In genomic region chr16:71243065-71243464, GRCm38 (mm10) we compare ENCODE assay signal across 17 mouse cellular contexts.
"Had no signal": no experiment of that assay in that cellular context is flagged by ENCODE, and none has a peak within 500 bp of the region (broad histone marks: within the 10 kb centered on the region; RNA-seq: fewer than 3 reads in every experiment).

No protein-coding gene starts in this region.

- H3K4me2 ChIP-seq: limb, embryonic 12.5 days; limb, embryonic 15.5 days; liver, embryonic 11.5 days; lung, embryonic 14.5 days; midbrain, embryonic 12.5 days had no signal

- H3K4me3 ChIP-seq: limb, embryonic 12.5 days; limb, embryonic 15.5 days; midbrain, embryonic 12.5 days had no signal

- H3K27me3 ChIP-seq: limb, embryonic 12.5 days; limb, embryonic 15.5 days; midbrain, embryonic 12.5 days had no signal

- H3K36me3 ChIP-seq: limb, embryonic 12.5 days; limb, embryonic 15.5 days; midbrain, embryonic 12.5 days had no signal

- H3K9ac ChIP-seq: limb, embryonic 12.5 days; limb, embryonic 15.5 days; liver, embryonic 14.5 days; liver, postnatal 0 days; lung, embryonic 14.5 days; midbrain, embryonic 12.5 days had no signal

- H3K27ac ChIP-seq: limb, embryonic 12.5 days; limb, embryonic 15.5 days; liver, embryonic 14.5 days; macrophage; midbrain, embryonic 12.5 days had no signal

- H3K9me3 ChIP-seq: limb, embryonic 12.5 days; limb, embryonic 15.5 days; midbrain, embryonic 12.5 days had no signal

- H3K4me1 ChIP-seq: limb, embryonic 12.5 days; limb, embryonic 15.5 days; midbrain, embryonic 12.5 days had no signal

- DNase-seq: kidney, adult 9 months; kidney, postnatal 14 days; kidney, postnatal 4 days; left cerebral cortex, postnatal 4 days; liver, postnatal 0 days; lung, embryonic 14.5 days; right cerebral cortex, postnatal 25 days; thymus, adult 18-20 months; thymus, postnatal 36 days had no signal

- ATAC-seq: liver, postnatal 0 days; lung, postnatal 0 days; midbrain, embryonic 16.5 days had no signal
